Mouse (Mus musculus) embryonic fibroblast, embryonic 13.5 days (primary cell): ENCODE measurements at regions not wholly inside any gene's neighbourhood (a gene's known extent, or its start where the extent isn't known, plus 50 kb on each side); places are given as distances from the start of the nearest gene placed in this dataset.

Experiments used
- H3K27ac ChIP-seq: 2 replicates; pipeline ENCODE4 v1.5.1; 2012; ENCODE audit warnings: low read length, control low read depth, inconsistent platforms; ENCODE audit not compliant: insufficient read depth
- H3K4me1 ChIP-seq: 2 replicates; pipeline ENCODE4 v1.6.1; 2011; ENCODE audit warnings: low read length; ENCODE audit not compliant: control insufficient read depth, insufficient read depth
- H3K4me3 ChIP-seq: 2 replicates; pipeline ENCODE4 v1.5.1; 2011; ENCODE audit warnings: mild to moderate bottlenecking, control low read depth, low read length; ENCODE audit not compliant: insufficient read depth
- CTCF ChIP-seq: IDR thresholded peaks from 2 replicates; pipeline ENCODE4 v1.5.1; 2011; ENCODE audit warnings: mild to moderate bottlenecking, control low read depth, low read length, moderate library complexity, borderline replicate concordance; ENCODE audit not compliant: insufficient read depth
- POLR2A ChIP-seq: IDR thresholded peaks from 2 replicates; pipeline ENCODE4 v1.6.1; 2011; ENCODE audit warnings: low read depth, mild to moderate bottlenecking, control low read depth, low read length, moderate library complexity

DNA sequence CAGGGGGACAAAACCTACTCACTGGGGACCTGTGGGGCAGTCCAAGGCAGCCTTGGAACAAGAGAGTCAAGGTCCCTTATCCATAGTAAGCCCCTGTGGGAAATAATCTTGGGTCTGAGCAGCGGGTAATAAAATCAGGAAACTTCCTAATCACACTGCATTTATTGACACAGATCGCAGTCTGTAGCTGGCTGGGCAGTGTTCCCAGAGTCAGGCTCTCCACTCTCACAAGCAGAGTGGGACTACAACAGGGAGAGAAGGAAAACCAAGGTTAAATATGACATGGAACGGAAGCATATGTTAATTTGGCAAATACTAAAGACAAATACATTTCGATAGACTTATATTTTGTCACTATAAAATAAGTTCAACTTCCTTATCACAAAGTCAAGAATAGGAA lies 322.6 kb downstream of the Sox11 start:
- Histone ChIP-seq H3K4me3 (no peak overlapping the region), H3K27ac (no peak overlapping the region), H3K4me1 (no peaks in the 10 kb centered on the region; the same call in 1 of the 2 replicates)
- no peak for TF ChIP-seq CTCF
- no peak for TF ChIP-seq POLR2A

GRCm38 (mm10) chr12:27018366-27018765 lies 324.0 kb downstream of the Sox11 start:
- TF ChIP-seq POLR2A (no peak), CTCF (no peak)
- H3K4me1 ChIP-seq = no peaks in the 10 kb centered on the region; the same call in 1 of the 2 replicates
- no peak overlapping the region for H3K4me3 ChIP-seq
- no peak overlapping the region for H3K27ac ChIP-seq

DNA sequence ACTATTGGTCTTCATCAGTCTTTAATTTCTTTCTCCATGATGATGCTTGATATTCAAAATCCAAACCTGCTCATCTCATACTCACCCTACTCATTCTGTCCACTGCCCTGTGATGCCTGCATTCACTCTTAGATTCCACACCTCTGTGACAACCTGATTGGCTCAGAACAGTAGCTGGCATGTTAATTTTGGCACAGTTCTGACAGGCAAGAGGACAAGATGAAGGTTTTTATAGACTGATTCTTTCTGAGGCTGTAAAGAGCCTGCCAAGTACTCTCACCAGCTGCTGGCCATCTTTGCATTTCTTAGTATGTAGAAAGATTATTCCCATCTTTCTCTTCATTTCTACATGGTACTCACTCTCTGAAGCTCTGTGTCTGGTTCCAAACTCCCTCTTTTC lies 343.1 kb downstream of the Sox11 start:
- Histone ChIP-seq H3K4me1 (no peaks in the 10 kb centered on the region), H3K4me3 (no peak overlapping the region), H3K27ac (no peak overlapping the region)
- no peak for TF ChIP-seq CTCF
- no peak for TF ChIP-seq POLR2A

DNA sequence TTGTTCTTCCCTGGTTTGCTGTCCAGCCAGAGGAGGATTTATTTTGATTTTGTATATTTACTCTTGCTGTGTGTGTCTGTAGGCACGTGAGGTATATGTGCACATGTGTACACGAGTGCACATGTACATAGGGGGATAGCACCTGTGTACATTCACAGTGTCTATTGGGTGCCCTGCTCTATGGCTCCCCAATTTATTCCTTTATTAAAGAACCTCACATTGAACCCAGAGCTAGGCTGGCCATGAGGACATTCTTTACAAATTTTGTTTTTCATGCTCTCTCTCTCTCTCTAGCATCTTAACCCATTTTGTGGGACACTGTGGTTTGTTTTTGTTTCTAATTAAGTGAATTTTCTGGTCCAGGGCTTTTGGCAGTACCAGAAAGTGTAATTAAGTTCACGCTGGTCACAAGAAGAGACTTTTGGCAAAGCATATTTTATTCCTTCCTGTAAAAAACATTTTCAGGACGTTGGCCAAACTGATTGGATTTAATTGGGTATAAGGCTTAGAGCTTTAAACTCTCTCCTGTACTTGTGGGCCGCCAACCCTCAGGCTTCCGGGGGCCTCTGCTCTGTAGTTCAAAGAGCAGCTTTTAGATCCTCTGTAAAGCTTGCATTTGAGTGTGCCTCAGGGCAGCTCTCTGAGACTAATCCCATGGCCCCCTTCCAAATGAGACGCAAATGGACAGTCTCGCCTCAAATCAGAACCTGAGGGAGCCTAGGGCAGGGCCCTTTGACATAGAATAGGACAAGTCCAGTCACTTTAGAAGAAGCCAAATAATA lies 365.9 kb downstream of the Sox11 start:
- H3K4me1 ChIP-seq = no peaks in the 10 kb centered on the region
- no peak overlapping the region for H3K4me3 ChIP-seq
- no peak for TF ChIP-seq POLR2A
- TF ChIP-seq CTCF = no peak
- H3K27ac ChIP-seq = no peak overlapping the region

GRCm38 (mm10) chr12:26972495-26973113 lies 369.8 kb downstream of the Sox11 start:
- no peak overlapping the region for H3K27ac ChIP-seq
- no peaks in the 10 kb centered on the region for H3K4me1 ChIP-seq
- TF ChIP-seq POLR2A = no peak
- TF ChIP-seq CTCF = no peak

GRCm38 (mm10) chr12:26967018-26967737 lies 375.2 kb downstream of the Sox11 start:
- H3K4me3 ChIP-seq = no peak overlapping the region
- H3K27ac ChIP-seq = no peak overlapping the region
- TF ChIP-seq POLR2A = no peak
- no peak for TF ChIP-seq CTCF
- H3K4me1 ChIP-seq = no peaks in the 10 kb centered on the region; the same call in 1 of the 2 replicates

More at GRCm38 (mm10) chr12:26972495-26973113, 369.8 kb downstream of the Sox11 start:
- H3K4me3 ChIP-seq = no peak overlapping the region

GRCm38 (mm10) chr12:26963917-26964316 lies 378.5 kb downstream of the Sox11 start:
- Histone ChIP-seq H3K4me1 (no peaks in the 10 kb centered on the region; the same call in 1 of the 2 replicates), H3K27ac (no peak overlapping the region), H3K4me3 (no peak overlapping the region)
- TF ChIP-seq POLR2A (no peak), CTCF (no peak)

DNA sequence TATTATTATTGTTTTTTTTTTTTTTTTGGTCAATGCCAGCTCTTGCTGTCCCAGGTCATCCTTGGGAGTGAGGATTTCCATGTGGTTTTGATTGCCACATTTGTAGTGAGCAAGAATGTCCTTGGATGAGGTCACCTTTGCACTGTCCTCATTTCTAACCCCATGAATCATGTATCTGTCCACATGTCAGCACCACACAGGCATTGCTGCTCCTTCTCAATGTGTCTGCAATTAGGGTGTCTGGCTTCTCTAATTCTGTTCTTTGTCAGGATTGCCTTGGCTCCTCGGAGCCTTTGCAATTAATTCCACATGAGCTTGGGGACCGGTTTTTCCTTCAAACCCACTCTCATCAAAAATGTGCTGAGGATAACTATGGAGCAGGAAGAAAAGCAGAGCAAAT lies 402.5 kb downstream of the Sox11 start:
- Histone ChIP-seq H3K27ac (no peak overlapping the region), H3K4me3 (no peak overlapping the region), H3K4me1 (peaks cover 3% of the 10 kb centered on the region; the same call in 1 of the 2 replicates)
- TF ChIP-seq CTCF (no peak), POLR2A (no peak)

DNA sequence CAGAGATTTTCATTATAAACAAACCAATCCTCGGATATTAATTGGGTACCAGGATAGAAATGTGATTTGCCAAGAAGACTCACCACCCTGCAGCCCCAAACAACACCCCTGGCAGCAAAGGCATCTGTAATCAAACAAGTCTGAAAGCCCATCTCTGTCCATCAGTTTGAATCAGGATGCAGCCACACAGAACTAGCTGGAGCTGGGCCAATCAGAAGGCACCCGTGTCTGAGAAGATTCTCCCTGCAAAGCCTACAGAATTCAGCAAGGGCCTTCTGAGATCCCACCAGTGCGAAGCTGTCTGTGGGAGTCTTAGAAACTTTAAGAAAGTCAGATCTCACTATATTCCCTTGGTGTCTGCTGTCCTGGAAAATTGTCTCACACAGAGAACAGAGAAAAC lies 404.5 kb downstream of the Sox11 start:
- Histone ChIP-seq H3K4me3 (no peak overlapping the region), H3K27ac (no peak overlapping the region), H3K4me1 (peaks cover 3% of the 10 kb centered on the region; the same call in 1 of the 2 replicates)
- TF ChIP-seq CTCF (no peak), POLR2A (no peak)

- H3K4me1 ChIP-seq = peaks cover 3% of the 10 kb centered on the region; the same call in 1 of the 2 replicates
- TF ChIP-seq CTCF (no peak), POLR2A (no peak)
- H3K4me3 ChIP-seq = no peak overlapping the region
- H3K27ac ChIP-seq = no peak overlapping the region
Measured at GRCm38 (mm10) chr12:26936696-26937458, 405.5 kb downstream of the Sox11 start.
